Mouse (Mus musculus) stomach, embryonic 16.5 days (tissue): ENCODE measurements around the gene Tia1. TPM values are rescaled to one million over a fixed set of nuclear protein-coding genes. Genes with fewer than 3 reads are reported as not detected.
A peak's percentile ranks its signal among the peaks of the same experiment; 100 is the strongest.

Experiments used
- ATAC-seq: fragments of 200-750 bp; cut with Nextera tagmentation; 2 replicates; pipeline ENCODE4 v1.8.0; 2017; ENCODE audit warnings: moderate number of reproducible peaks, moderate TSS enrichment; ENCODE audit not compliant: insufficient read depth, low FRiP score
- H3K27ac ChIP-seq: fragments of 300-500 bp; sonication (generic); 2 replicates; pipeline ENCODE4 v1.5.1; 2014; ENCODE audit warnings: low read length
- H3K27me3 ChIP-seq: fragments of 300-500 bp; sonication (generic); 2 replicates; pipeline ENCODE4 v1.6.1; 2014; ENCODE audit warnings: low read length, control low read depth, mixed read lengths; ENCODE audit not compliant: control insufficient read depth, insufficient read depth
- H3K36me3 ChIP-seq: fragments of 300-500 bp; sonication (generic); 2 replicates; pipeline ENCODE4 v1.6.1; 2014; ENCODE audit warnings: low read length; ENCODE audit not compliant: control insufficient read depth, insufficient read depth
- H3K4me1 ChIP-seq: fragments of 300-500 bp; sonication (generic); 2 replicates; pipeline ENCODE4 v1.6.1; 2014; ENCODE audit warnings: low read length, control low read depth, mixed read lengths; ENCODE audit not compliant: control insufficient read depth, insufficient read depth
- H3K4me2 ChIP-seq: fragments of 300-500 bp; sonication (generic); 2 replicates; pipeline ENCODE4 v1.6.1; 2014; ENCODE audit warnings: low read depth, low read length, mixed read lengths
- H3K4me3 ChIP-seq: fragments of 300-500 bp; sonication (generic); replicated peaks from 2 replicates; pipeline ENCODE4 v1.5.1; 2014; ENCODE audit warnings: mild to moderate bottlenecking, low read length
- H3K9ac ChIP-seq: fragments of 300-500 bp; sonication (generic); 2 replicates; pipeline ENCODE4 v1.6.1; 2014; ENCODE audit warnings: low read length
- H3K9me3 ChIP-seq: fragments of 300-500 bp; sonication (generic); replicated peaks from 2 replicates; pipeline ENCODE4 v1.6.1; 2016; ENCODE audit warnings: low read length, control low read depth; ENCODE audit not compliant: control insufficient read depth
- WGBS: fragments of 180-500 bp; shearing (Covaris S2); extraction: QIAGEN DNeasy Blood & Tissue Kit; methylation state at CpG from one replicate; pipeline ENCODE4 v1.1.7; 2014; 5-methylcytosine and 5-hydroxymethylcytosine counted together
- polyA plus RNA-seq: library from polyadenylated mRNA; unstranded; fragments of >200 nt; fragmentation: Nextera tagmentation; extraction: Ambion mirVana; gene quantifications from 2 replicates; pipeline ENCODE4 v1.2.1, GENCODE M21; 2015

Tia1 gene
- polyA plus RNA-seq, 1 experiment from 2014 or later, result 151 TPM

- peak overlapping the region; percentile 99 for H3K4me3 ChIP-seq
- H3K4me1 ChIP-seq, result peaks cover 26% of the 10 kb centered on the region
- H3K27ac ChIP-seq, result peak overlapping the region; percentile 43
- H3K9ac ChIP-seq, result peak overlapping the region; percentile 2; the same call in 1 of the 2 replicates
- no peaks in the 10 kb centered on the region for H3K9me3 ChIP-seq
- H3K4me2 ChIP-seq, result peak overlapping the region; percentile 92
- no peaks in the 10 kb centered on the region for H3K27me3 ChIP-seq
- peaks cover 20% of the 10 kb centered on the region; the same call in 1 of the 2 replicates for H3K36me3 ChIP-seq
- 68% methylated on average over 9 of the region's 9 CpGs for WGBS
- ATAC-seq, result no peak
These were observed 9.0 kb upstream of the Tia1 start for GRCm38 (mm10) chr6:86395021-86395420.

GRCm38 (mm10) chr6:86395969-86396368 lies 8.1 kb upstream of the Tia1 start:
- peak overlapping the region; percentile 94; the same call in 1 of the 2 replicates for H3K27ac ChIP-seq
- no peaks in the 10 kb centered on the region for H3K27me3 ChIP-seq
- peaks cover 29% of the 10 kb centered on the region for H3K4me1 ChIP-seq
- peak overlapping the region; percentile 99 for H3K4me3 ChIP-seq
- H3K9ac ChIP-seq, result peak overlapping the region; percentile 93
- no peak for ATAC-seq
- H3K4me2 ChIP-seq, result peak overlapping the region; percentile 92
- WGBS, result 18% methylated on average over 10 of the region's 10 CpGs
- H3K36me3 ChIP-seq, result peaks cover 11% of the 10 kb centered on the region; the same call in 1 of the 2 replicates
- H3K9me3 ChIP-seq, result no peaks in the 10 kb centered on the region

- ATAC-seq, result peak; percentile 95
- peaks cover 3% of the 10 kb centered on the region; the same call in 1 of the 2 replicates for H3K36me3 ChIP-seq
- WGBS, result 0% methylated on average over 51 of the region's 51 CpGs
These were observed 7.3 kb upstream of the Tia1 start, which contains the start of gene Pcyox1 for GRCm38 (mm10) chr6:86396581-86397256. TSS of gene Pcyox1 (minus strand) at chr6:86397154.

GRCm38 (mm10) chr6:86397257-86397980 lies 6.6 kb upstream of the Tia1 start:
- Histone ChIP-seq H3K4me2 (peak overlapping the region; percentile 92), H3K27ac (peak overlapping the region; percentile 94), H3K4me3 (peak overlapping the region; percentile 99), H3K9me3 (no peaks in the 10 kb centered on the region), H3K4me1 (peaks cover 30% of the 10 kb centered on the region), H3K27me3 (no peaks in the 10 kb centered on the region), H3K36me3 (no peaks in the 10 kb centered on the region), H3K9ac (peak overlapping the region; percentile 93)
- WGBS, result 6% methylated on average over 14 of the region's 14 CpGs
- ATAC-seq, result peak; percentile 11; the same call in 1 of the 2 replicates

More at GRCm38 (mm10) chr6:86396581-86397256, 7.3 kb upstream of the Tia1 start, which contains the start of gene Pcyox1:
- Histone ChIP-seq H3K4me3 (peak within 1 kb of the TSS; percentile 99), H3K4me1 (peaks cover 30% of the 10 kb centered on the region), H3K9me3 (no peaks in the 10 kb centered on the region), H3K9ac (peak within 1 kb of the TSS; percentile 93), H3K27me3 (no peaks in the 10 kb centered on the region), H3K27ac (peak within 1 kb of the TSS; percentile 94), H3K4me2 (peak within 1 kb of the TSS; percentile 92)

- Histone ChIP-seq H3K9me3 (no peaks in the 10 kb centered on the region), H3K27me3 (no peaks in the 10 kb centered on the region), H3K4me2 (no peak overlapping the region), H3K27ac (no peak overlapping the region), H3K4me1 (peaks cover 30% of the 10 kb centered on the region), H3K9ac (no peak overlapping the region), H3K4me3 (no peak overlapping the region), H3K36me3 (no peaks in the 10 kb centered on the region)
- ATAC-seq, result no peak
- WGBS, result 88% methylated on average over 2 of the region's 2 CpGs
These were observed 5.0 kb upstream of the Tia1 start for GRCm38 (mm10) chr6:86398986-86399385.

- Histone ChIP-seq H3K9ac (no peak overlapping the region), H3K27me3 (no peaks in the 10 kb centered on the region), H3K4me3 (no peak overlapping the region), H3K9me3 (no peaks in the 10 kb centered on the region), H3K4me1 (peaks cover 23% of the 10 kb centered on the region), H3K27ac (no peak overlapping the region; the same call in 1 of the 2 replicates), H3K36me3 (no peaks in the 10 kb centered on the region), H3K4me2 (no peak overlapping the region)
- WGBS, result 59% methylated on average over 2 of the region's 2 CpGs
- ATAC-seq, result no peak
These were observed 4.0 kb upstream of the Tia1 start for GRCm38 (mm10) chr6:86399995-86400394.

GRCm38 (mm10) chr6:86400972-86401371 lies 3.0 kb upstream of the Tia1 start:
- Histone ChIP-seq H3K4me1 (peaks cover 13% of the 10 kb centered on the region), H3K9me3 (no peaks in the 10 kb centered on the region), H3K9ac (0 out of 2 replicates have a peak overlapping the region, but pooled peaks have one; percentile 43), H3K27me3 (no peaks in the 10 kb centered on the region), H3K27ac (peak overlapping the region; percentile 66; the same call in 1 of the 2 replicates), H3K36me3 (no peaks in the 10 kb centered on the region), H3K4me3 (peak overlapping the region; percentile 36), H3K4me2 (peak overlapping the region; percentile 49)
- WGBS, result 2% methylated on average over 9 of the region's 9 CpGs
- ATAC-seq, result 0 out of 2 replicates have a peak, but pooled peaks have one; percentile 26

GRCm38 (mm10) chr6:86402681-86403607 lies 1.1 kb upstream of the Tia1 start:
- Histone ChIP-seq H3K4me3 (peak overlapping the region; percentile 87), H3K27me3 (no peaks in the 10 kb centered on the region), H3K4me2 (peak overlapping the region; percentile 69), H3K27ac (no peak overlapping the region), H3K4me1 (peaks cover 12% of the 10 kb centered on the region; the same call in 1 of the 2 replicates), H3K9me3 (no peaks in the 10 kb centered on the region), H3K36me3 (no peaks in the 10 kb centered on the region), H3K9ac (no peak overlapping the region; the same call in 1 of the 2 replicates)
- no peak for ATAC-seq
- 32% methylated on average over 12 of the region's 12 CpGs for WGBS
